1 mouse cellular context compared by ENCODE assay signal in genomic region chr5:110106901-110107564, GRCm38 (mm10).
TF ChIP-seq lines count a peak whose summit lies in the region.

No protein-coding gene starts in this region.

TF ChIP-seq in ES-E14, 5 proteins besides CTCF, POLR2A, EP300 and RAD21 (continued from another document):
- TF ChIP-seq ZC3H11A (IDR thresholded peaks at IDR 0.05; ENCODE audit: borderline replicate concordance, low read depth, low read length) (no peak), MAFK (IDR thresholded peaks at IDR 0.05; ENCODE audit: insufficient read depth, low read depth, low read length) (no peak)
